Mouse (Mus musculus): ENCODE data around the gene Leng1. TPM values are rescaled to one million over a fixed set of nuclear protein-coding genes. Genes with fewer than 3 reads are reported as not detected.

Gene Leng1
- total RNA-seq, 2 experiments from 2014 or later: 5.4 to 6.1 TPM

DNA sequence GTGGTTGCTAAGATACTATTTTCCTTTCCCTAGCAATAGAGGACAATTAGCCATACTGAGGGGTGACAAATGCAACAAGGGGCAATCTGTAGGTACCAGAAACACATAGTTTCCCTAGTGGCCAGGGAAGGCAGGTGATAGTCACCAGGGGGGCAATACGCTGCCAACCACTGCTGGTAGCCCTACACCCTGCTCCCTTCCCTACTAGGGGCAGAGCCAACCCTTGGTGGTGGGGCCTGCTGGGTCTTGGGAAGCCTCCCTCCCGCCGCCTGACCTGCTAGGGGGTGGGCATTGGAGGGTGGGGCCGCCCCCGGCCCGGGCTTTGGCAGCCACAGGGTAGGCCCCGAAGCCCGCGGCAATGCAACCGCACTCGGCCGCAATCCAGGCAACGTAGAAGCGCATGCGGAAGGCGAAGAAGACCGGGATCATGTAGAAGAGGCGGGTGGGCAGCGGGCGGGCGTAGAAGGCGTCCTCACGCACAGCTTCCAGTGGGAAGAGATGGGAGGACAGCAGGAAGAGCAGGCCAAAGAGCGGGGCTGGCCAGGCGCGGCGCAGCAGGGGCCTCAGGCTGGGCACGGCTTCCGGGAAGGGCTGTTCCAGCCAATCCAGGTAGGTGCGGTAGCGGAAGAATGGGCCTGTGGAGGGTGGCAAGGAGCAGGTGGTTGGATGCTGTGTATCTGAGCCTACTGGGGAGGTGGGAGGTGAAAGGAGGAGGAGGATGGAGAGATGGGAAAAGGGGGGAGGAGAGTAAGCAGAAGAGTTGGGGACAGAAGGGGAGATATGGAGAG is 20.0 kb upstream of the Leng1 start:
- TF ChIP-seq CTCF (IDR thresholded peaks at IDR 0.05): no peak
- DNase-seq (ENCODE audit: extremely low spot score in 1 of 2, low spot score in 2 of 2): no peak
- intact Hi-C loops (cut with DNase I): no loop called here
- H3K27ac ChIP-seq: peak overlapping the region; percentile 44
- H3K4me3 ChIP-seq: no peak overlapping the region

DNA sequence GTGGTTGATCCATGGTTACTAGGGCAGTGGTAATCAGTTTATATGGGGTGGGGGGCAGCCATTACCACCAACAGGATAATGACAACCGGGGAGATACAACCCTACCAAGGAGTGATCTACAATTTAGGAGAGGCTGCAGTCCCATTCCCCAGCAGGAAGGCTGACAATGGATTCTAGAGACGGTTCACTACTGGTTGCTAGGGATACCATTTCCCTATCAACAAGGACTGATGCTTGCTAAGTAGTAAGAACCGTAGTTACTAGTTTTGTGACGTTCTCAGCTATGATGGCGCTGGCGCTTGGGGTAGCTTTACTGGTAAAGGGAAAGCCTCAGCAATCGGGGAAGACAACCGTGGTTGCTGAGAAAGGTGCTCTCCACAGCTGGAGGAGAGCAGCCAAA is 19.1 kb upstream of the Leng1 start:
- intact Hi-C loops (cut with DNase I): no loop called here
- H3K27ac ChIP-seq: peak overlapping the region; percentile 44
- DNase-seq (ENCODE audit: extremely low spot score in 1 of 2, low spot score in 2 of 2): no peak
- no peak for TF ChIP-seq CTCF (IDR thresholded peaks at IDR 0.05)
- no peak overlapping the region for H3K4me3 ChIP-seq

DNA sequence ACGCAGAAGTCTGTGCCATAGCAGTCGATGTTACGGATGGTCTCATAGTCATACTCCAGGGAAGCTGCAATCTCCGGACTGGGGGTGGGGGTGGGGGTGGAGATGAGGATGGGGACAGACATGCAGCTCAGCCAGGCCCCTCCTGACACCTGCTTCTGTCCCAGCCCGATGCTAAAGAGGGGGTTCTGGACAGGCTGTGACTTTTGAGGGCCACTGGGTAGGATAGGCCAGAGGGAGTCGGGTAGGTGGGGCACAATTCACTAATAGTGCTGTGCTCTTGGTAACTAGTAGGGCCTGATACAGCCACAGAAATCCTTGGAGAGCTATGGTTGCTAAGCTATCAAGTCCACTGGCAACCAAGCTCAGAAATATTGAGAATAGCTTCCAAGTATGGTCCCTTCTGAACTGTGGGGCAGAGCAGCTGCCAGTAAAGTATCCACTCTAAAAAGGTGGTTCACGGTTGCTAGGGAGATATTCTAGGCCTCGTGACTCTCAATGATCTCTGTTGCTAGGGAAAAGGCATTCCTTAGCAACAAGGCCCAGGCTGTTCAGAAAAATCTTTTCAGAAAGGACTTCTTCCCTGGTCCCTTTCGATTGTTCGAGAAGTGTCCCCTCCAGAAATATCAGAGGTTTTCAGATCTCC is 18.4 kb upstream of the Leng1 start:
- no peak for DNase-seq (ENCODE audit: extremely low spot score in 1 of 2, low spot score in 2 of 2)
- H3K27ac ChIP-seq: no peak overlapping the region
- intact Hi-C loops (cut with DNase I): no loop called here

DNA sequence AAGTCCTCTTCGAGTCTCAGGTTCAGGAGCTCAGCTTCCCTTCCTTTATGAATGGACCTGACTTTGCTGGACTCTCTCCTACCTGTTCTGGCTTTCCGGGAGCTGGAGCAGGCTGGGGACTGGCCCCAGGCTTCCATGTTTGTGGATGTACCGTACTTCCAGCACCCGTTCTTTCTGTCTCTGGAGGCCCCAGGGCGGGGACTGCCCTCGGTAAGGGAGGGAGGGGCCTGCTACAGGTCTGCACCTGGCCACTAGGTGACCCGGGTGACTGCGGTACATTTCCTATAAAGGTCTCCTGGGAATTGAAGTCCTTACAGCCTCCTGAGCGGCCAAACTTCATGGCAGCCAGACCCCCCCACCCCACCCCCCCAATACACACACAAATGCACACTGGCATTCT is 11.7 kb upstream of the Leng1 start, which contains the start of gene Tmc4:
Gene Tmc4 (minus strand): TSS at position 212 of the 400 bp plus-strand sequence.
- DNase-seq (ENCODE audit: extremely low spot score in 1 of 2, low spot score in 2 of 2): no peak
- intact Hi-C loops (cut with DNase I): loop anchor here (5.0 kb wide), 2 partner anchors 750 to 795 kb away; no protein-coding TSS in a partner anchor
- H3K4me3 ChIP-seq: no peak within 1 kb of the TSS
- H3K27ac ChIP-seq: no peak within 1 kb of the TSS
- no peak for TF ChIP-seq CTCF (IDR thresholded peaks at IDR 0.05)

More for the DNA sequence above, 18.4 kb upstream of the Leng1 start:
- no peak for TF ChIP-seq CTCF (IDR thresholded peaks at IDR 0.05)
- H3K4me3 ChIP-seq: no peak overlapping the region

DNA sequence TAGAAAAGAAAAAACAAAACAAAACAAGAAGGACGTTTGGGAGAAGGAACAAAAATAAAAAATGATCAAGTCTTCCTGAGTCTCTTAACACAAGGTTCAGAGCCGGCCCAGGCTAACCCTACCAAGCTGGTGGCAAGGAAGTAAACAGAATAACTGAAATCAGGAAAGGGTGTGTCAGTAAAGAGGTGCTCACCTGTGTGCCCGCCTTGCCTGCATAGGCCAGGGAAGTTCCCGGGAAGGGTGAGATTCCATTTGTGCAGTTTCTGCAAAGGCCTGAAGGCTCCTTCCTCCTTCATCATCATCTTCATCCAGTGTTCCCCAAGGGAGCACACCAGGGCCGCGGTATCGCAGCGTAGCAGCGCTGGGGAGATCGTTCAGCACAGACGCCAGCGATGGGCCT is 10.7 kb upstream of the Leng1 start:
- no peak for TF ChIP-seq CTCF (IDR thresholded peaks at IDR 0.05)
- Histone ChIP-seq H3K27ac (no peak overlapping the region), H3K4me3 (no peak overlapping the region)
- no peak for DNase-seq (ENCODE audit: extremely low spot score in 1 of 2, low spot score in 2 of 2)
- intact Hi-C loops (cut with DNase I): loop anchor here (5.0 kb wide), 2 partner anchors 751 to 796 kb away; no protein-coding TSS in a partner anchor

DNA sequence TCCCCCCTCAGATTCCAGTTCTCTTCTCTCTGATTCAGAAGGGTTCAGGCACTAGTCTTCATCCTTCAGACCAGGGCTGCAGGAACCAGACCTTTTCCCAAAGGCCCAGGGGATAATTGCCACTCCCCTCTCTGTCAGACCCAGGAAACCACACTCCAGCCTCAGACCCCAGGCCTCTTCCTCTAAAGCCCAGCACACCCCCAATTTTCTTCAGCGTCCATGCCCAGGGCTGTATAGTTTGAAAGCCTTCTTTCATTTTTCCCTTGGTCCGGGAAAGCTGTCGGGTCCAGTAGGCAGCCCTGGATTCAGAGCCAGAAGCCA is 9.5 kb upstream of the Leng1 start:
- Histone ChIP-seq H3K4me3 (no peak overlapping the region), H3K27ac (no peak overlapping the region)
- intact Hi-C loops (cut with DNase I): loop anchor here (5.0 kb wide), 2 partner anchors 752 to 797 kb away; no protein-coding TSS in a partner anchor
- DNase-seq (ENCODE audit: extremely low spot score in 1 of 2, low spot score in 2 of 2): no peak
- no peak for TF ChIP-seq CTCF (IDR thresholded peaks at IDR 0.05)

DNA sequence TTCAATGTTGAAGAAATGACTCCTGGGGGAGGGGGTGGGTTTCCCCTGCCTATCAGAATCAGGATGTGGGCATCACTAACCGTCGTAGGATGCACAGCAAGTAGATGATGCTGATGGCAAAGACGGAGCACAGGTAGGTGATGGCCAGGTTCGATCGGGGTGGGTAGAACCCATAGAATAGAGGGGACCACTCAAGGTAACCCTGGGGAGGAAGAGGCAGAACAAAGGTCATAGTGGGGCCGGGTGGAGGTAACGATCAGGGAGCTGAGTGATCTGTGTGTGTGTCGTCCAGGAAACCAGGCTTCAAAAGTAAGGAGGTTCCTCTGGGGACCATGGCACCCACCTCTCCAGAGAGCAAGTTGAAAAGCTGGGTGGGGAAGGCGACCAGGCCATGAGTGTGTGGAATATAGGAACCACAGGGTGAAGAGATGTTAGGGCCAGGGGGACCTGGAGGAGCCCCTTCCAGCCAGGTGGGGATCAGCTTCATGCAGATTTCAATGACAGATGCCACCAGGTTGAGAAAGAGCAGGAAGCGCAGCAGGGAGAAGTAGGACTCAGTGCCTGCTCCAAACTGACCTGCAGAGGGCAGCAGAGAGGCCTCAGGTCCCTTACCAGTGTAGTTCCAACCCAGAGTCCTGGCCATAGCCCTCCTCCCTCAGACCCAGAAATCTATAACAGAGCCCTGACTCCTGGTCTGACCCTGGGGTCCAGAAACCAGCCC is 9.0 kb upstream of the Leng1 start:
- DNase-seq (ENCODE audit: extremely low spot score in 1 of 2, low spot score in 2 of 2): peak; percentile 79 to 82
- Histone ChIP-seq H3K4me3 (no peak overlapping the region), H3K27ac (no peak overlapping the region)
- TF ChIP-seq CTCF (IDR thresholded peaks at IDR 0.05): peak; percentile 97
- intact Hi-C loops (cut with DNase I): loop anchor here (5.0 kb wide), 2 partner anchors 753 to 798 kb away; no protein-coding TSS in a partner anchor

DNA sequence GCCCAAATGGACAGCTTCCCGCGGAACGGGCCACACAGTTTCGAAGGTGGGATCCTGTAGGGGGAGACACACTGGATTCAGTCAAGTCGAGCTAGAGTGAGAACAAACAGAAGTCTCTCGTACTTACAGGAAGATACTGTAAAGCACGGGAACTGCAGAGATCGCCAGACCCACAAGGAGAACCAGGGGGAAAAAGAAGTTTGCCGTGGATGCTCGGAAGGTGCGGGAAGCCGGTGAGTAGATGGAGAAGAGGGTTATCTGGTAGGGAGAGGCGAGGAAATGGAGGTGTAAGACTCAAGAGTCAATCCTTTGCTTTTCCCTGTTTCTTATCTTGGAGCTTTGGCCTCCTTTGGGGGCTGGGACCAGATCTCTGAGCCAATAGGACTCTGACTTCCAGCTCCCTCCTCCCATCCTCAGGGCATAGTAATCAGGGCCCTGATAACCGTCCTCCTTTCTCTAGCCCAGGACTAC is 1.3 kb upstream of the Leng1 start:
- Histone ChIP-seq H3K4me3 (no peak overlapping the region), H3K27ac (no peak overlapping the region)
- no peak; the same call in none of the 2 replicates for TF ChIP-seq CTCF (IDR thresholded peaks at IDR 0.05)
- intact Hi-C loops (cut with DNase I): no loop called here
- no peak for DNase-seq (ENCODE audit: extremely low spot score in 1 of 2, low spot score in 2 of 2)

DNA sequence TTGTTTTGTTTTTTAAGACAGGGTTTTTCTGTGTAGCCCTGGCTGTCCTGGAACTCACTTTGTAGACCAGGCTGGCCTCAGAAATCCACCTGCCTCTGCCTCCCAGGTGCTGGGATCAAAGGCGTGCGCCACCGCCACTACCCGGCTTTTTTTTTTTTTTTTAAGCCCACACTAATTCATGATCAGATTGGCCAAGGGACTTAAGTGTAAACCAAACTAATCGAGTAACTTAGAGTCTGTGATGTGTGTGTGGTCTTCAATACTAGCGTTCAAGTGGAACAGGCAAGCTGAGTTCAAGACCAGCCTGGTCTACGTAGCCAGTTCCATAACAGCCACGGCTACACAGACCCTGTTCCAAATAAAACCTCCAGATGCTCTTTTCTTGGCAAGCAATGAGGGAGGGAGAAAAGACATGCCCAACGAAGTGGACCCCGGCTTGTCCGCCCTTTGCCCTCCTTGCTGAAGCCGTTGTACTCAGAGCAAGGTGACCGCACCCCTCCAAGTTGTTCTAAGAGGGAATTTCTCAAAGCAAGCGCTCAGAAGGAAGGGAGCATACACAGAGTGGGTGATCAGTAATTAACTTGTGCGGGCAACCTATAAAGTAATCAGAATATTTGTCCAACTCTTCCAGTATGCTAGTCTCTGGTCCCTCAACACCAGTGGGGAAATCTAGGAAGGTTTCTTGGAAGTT is 971 bp downstream of the Leng1 start:
- TF ChIP-seq CTCF (IDR thresholded peaks at IDR 0.05): no peak
- Histone ChIP-seq H3K4me3 (peak overlapping the region; percentile 75), H3K27ac (peak overlapping the region; percentile 62)
- intact Hi-C loops (cut with DNase I): loop anchor here (1.0 kb wide), 1 partner anchor 18 kb away; no protein-coding TSS in a partner anchor
- no peak for DNase-seq (ENCODE audit: extremely low spot score in 1 of 2, low spot score in 2 of 2)

DNA sequence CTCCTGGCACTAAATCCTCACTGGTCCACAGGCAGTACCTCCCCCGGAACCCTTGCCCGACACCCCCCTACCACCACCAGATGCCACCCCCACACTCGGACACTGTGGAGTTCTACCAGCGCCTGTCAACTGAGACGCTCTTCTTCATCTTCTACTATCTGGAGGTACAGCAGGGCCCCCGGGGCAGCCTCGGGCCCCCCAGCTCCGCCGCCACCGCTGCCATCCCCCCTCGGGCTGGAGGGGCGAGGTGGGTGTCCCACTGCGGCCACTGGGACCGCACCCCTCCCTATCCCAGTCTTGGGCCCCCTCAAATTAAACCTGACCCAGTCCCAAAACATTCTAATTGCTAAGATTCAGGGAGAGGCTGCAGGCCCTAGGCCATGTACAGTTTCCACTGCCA is 7.1 kb downstream of the Leng1 start:
- TF ChIP-seq CTCF (IDR thresholded peaks at IDR 0.05): no peak
- H3K27ac ChIP-seq: no peak overlapping the region
- no peak for DNase-seq (ENCODE audit: extremely low spot score in 1 of 2, low spot score in 2 of 2)
- intact Hi-C loops (cut with DNase I): no loop called here
- no peak overlapping the region for H3K4me3 ChIP-seq

DNA sequence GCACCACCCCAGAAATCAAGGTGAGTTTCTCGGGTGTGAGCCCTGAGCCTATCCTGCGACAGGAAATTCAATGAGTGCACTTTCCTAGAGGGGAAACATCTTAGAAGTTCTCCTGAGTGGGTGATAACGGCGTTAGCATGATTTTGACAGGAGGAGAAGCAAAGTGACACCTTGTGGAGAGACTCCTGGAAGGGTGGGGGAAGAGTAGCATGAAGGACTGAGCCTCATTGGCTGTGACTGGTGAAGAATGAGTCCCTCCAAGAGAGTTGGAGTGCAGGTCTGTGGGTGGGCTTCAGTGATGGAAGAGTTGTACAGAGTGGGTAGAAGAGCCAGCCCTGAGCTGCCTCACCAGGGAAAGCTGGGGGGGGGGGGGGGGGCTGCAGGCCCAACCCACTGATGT is 8.7 kb downstream of the Leng1 start:
- H3K27ac ChIP-seq: no peak overlapping the region
- DNase-seq (ENCODE audit: extremely low spot score in 1 of 2, low spot score in 2 of 2): peak in 1 of 2 experiments; percentile 21
- H3K4me3 ChIP-seq: no peak overlapping the region
- intact Hi-C loops (cut with DNase I): no loop called here
- no peak for TF ChIP-seq CTCF (IDR thresholded peaks at IDR 0.05)

All from left cerebral cortex, adult 2 months (tissue).